Mouse (Mus musculus): ENCODE data around the gene Lef1.

DNA sequence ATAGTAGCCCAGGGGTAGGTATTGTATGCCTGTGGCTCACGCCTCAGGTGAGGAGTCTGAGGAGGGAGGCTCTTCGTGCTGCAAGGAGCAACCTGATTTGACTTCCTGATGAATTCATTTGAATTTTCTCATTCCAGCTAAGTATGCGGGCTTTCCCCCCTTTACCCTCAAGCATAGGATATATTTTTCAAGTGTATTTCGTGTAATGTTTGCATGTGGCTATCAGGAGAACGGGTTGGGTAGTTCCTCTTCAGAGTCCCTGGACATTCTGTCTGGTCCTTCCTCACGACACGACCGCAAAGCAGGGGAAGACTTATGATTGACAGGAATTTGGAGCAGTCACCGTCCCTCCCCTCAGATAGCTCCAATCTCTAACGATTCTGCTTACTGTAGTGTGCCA lies 9.2 kb downstream of the Lef1 start:
- no peak for TF ChIP-seq POLR2AphosphoS2 (IDR thresholded peaks at IDR 0.05; ENCODE audit: insufficient read length, low read depth)
- no peak for TF ChIP-seq POLR2A (IDR thresholded peaks at IDR 0.05; ENCODE audit: insufficient read length, low read depth)
- no peak for TF ChIP-seq MYOG (IDR thresholded peaks at IDR 0.05; ENCODE audit: control insufficient read depth in 1 of 3, insufficient read depth in 1 of 3, insufficient read length in 2 of 3, low read depth in 2 of 3)
- TF ChIP-seq TCF12 (IDR thresholded peaks at IDR 0.05; ENCODE audit: insufficient read depth, poor library complexity, severe bottlenecking), result no peak
- TF ChIP-seq MAX (IDR thresholded peaks at IDR 0.05; ENCODE audit: low read depth), result no peak
- no peak for TF ChIP-seq USF1 (IDR thresholded peaks at IDR 0.05; ENCODE audit: low read depth)
- TF ChIP-seq CEBPB (IDR thresholded peaks at IDR 0.05; ENCODE audit: insufficient read depth, poor library complexity, severe bottlenecking), result no peak
- no peak for TF ChIP-seq REST (IDR thresholded peaks at IDR 0.05; ENCODE audit: insufficient read depth, insufficient read length)
- TF ChIP-seq MYOD1 (IDR thresholded peaks at IDR 0.05; ENCODE audit: control insufficient read depth in 1 of 3, insufficient read length in 2 of 3, low read depth in 2 of 3), result no peak
- no peak for TF ChIP-seq E2F4 (IDR thresholded peaks at IDR 0.05; ENCODE audit: insufficient read depth)
- TF ChIP-seq TCF3 (IDR thresholded peaks at IDR 0.05; ENCODE audit: insufficient read length, low read depth), result no peak
- TF ChIP-seq SRF (IDR thresholded peaks at IDR 0.05; ENCODE audit: control insufficient read depth, insufficient read length, low read depth), result no peak
